Mouse (Mus musculus) cortical plate, adult 2 months (tissue): Measurements from ENCODE around the gene Lrrk1. TPM values are rescaled to one million over a fixed set of nuclear protein-coding genes. Genes with fewer than 3 reads are reported as not detected.

Experiments used
- H3K27ac ChIP-seq: fragments of 200-500 bp; 2 replicates; pipeline ENCODE4 v1.5.1; 2012; ENCODE audit warnings: low read length, control low read depth, inconsistent platforms; ENCODE audit not compliant: insufficient read depth
- H3K4me1 ChIP-seq: fragments of 200-500 bp; 2 replicates; pipeline ENCODE4 v1.6.1; 2011; ENCODE audit warnings: low read length; ENCODE audit not compliant: control insufficient read depth, insufficient read depth
- H3K4me3 ChIP-seq: fragments of 200-500 bp; 2 replicates; pipeline ENCODE4 v1.5.1; 2011; ENCODE audit warnings: mild to moderate bottlenecking, low read length, control low read depth; ENCODE audit not compliant: insufficient read depth
- CTCF ChIP-seq: fragments of 200-500 bp; IDR thresholded peaks from 2 replicates; pipeline ENCODE4 v1.5.1; 2011; ENCODE audit warnings: mild to moderate bottlenecking, control low read depth, low read length; ENCODE audit not compliant: insufficient read depth; ENCODE audit errors: extremely low read depth
- POLR2A ChIP-seq: fragments of 200-500 bp; IDR thresholded peaks from 2 replicates; pipeline ENCODE4 v1.6.1; 2011; ENCODE audit warnings: mild to moderate bottlenecking, low read length, control low read depth; ENCODE audit not compliant: insufficient read depth; ENCODE audit errors: extremely low read depth
- polyA plus RNA-seq: library from polyadenylated mRNA; depleted of rRNA; stranded (reverse); fragments of >200 nt; gene quantifications from 2 replicates; pipeline ENCODE4 v1.2.3, GENCODE M21; 2012

Gene Lrrk1
- polyA plus RNA-seq, 1 experiment: 3.5 TPM

DNA sequence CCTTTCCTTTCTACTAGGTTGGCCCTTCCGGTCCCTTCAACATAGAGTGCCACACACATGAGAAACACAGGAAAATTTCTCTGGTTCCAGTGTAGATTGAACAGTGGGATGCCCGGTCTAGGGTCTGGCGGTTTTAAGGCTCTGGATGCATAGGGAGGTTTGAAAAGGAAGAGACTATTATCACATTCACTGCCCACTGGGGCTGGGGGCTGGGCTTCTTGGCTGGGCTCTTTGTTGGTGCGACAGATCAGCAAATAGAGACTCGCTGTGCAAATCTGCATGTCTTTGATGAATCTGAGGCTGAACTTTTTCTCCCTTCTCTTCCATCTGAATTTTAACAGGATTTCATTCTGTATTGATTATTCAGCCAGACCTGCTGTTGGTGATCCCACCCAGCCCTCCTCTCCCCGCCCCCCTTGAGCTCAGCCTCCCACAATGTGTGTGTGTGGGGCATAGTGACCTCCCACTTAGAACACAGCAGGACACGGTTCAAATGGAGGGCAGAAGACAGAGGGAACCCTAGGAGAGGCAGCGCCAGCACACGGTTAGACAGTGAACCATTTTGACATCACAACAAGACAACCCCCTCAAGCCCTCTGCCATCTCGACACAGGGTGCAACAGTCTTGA is 105.1 kb downstream of the Lrrk1 start:
- no peaks in the 10 kb centered on the region for H3K4me1 ChIP-seq
- H3K4me3 ChIP-seq: no peak overlapping the region
- TF ChIP-seq POLR2A (no peak), CTCF (no peak)
- H3K27ac ChIP-seq: no peak overlapping the region

DNA sequence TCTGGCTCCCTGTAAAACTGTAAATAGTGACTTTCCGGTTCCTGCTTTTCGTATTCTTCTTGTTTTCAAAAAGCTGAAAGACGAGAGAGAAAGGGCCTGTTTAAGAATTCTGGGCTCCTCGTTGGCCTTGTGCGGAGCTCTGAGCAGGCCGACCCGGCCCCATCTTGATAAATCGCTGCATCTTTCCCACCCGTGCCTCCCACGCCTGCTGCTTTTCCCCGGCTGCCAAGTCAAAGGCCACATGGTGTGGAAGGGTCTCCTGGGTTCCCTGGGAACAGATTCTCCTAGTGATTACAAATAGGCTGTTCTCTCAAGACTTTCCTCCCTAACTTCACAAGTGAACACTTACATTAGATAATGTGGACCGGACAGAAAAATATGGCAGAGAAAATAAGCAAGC is 105.9 kb downstream of the Lrrk1 start:
- TF ChIP-seq CTCF (no peak), POLR2A (no peak)
- no peak overlapping the region for H3K27ac ChIP-seq
- H3K4me3 ChIP-seq: no peak overlapping the region
- no peaks in the 10 kb centered on the region for H3K4me1 ChIP-seq

DNA sequence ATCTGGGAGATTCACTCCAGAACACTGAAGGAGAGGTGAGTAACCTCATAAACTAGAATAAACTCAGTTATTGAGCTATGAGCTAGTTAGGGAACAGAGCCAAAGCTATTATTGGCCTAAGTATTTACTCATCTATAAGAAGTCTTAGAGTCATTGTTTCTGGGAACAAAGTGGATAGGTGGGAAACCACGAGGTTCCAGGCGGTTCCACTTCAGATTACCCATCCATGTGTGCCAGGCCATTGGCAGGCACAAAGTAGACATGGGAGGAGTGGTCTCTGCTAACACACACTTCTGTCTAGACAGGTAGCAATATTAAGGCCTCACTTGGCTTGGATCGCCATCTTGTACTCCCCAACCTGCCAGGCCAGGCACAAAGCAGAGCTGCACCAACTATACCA is 110.1 kb downstream of the Lrrk1 start:
- TF ChIP-seq CTCF (no peak), POLR2A (no peak)
- H3K4me1 ChIP-seq: no peaks in the 10 kb centered on the region
- H3K27ac ChIP-seq: no peak overlapping the region
- no peak overlapping the region for H3K4me3 ChIP-seq

DNA sequence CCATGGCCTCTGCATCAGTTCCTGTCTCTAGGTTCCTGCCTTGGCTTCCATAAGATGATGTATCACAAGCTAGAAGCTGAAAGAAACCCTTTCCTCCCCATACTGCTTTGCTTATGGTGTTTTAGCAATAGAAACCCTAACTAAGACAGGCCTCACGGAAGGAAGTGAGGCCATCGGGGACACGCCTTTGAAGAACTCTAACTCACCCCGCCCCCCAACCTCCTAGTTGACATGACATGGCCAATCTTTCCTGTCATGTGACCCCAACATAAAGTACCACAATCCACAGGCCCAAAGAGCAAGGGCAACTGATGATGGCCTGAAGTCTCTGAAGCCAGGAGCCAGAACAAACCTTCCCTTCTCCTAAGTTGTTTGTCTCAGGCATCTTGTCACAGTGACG is 114.7 kb downstream of the Lrrk1 start:
- H3K27ac ChIP-seq: no peak overlapping the region
- no peak overlapping the region for H3K4me3 ChIP-seq
- TF ChIP-seq POLR2A (no peak), CTCF (no peak)
- H3K4me1 ChIP-seq: no peaks in the 10 kb centered on the region

DNA sequence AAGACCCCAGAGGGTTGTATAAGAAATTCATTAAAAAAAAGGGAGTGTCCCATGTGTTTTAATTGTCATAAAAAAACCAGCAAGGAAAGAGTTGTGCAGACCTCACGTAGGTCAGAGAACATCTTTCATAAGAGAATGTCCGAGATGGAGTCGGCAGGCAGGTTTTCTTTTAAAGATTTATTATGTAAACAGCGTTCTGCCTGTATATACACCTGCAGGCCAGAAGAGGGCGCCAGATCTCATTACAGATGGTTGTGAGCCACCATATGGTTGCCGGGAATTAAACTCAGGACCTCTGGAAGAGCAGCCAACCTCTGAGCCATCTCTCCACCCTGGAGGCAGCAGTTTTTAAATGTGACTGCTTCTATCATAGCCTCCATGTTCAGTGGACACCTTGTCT is 116.9 kb downstream of the Lrrk1 start:
- H3K27ac ChIP-seq: no peak overlapping the region
- TF ChIP-seq CTCF (peak; percentile 12; the same call in 1 of the 2 replicates), POLR2A (no peak)

DNA sequence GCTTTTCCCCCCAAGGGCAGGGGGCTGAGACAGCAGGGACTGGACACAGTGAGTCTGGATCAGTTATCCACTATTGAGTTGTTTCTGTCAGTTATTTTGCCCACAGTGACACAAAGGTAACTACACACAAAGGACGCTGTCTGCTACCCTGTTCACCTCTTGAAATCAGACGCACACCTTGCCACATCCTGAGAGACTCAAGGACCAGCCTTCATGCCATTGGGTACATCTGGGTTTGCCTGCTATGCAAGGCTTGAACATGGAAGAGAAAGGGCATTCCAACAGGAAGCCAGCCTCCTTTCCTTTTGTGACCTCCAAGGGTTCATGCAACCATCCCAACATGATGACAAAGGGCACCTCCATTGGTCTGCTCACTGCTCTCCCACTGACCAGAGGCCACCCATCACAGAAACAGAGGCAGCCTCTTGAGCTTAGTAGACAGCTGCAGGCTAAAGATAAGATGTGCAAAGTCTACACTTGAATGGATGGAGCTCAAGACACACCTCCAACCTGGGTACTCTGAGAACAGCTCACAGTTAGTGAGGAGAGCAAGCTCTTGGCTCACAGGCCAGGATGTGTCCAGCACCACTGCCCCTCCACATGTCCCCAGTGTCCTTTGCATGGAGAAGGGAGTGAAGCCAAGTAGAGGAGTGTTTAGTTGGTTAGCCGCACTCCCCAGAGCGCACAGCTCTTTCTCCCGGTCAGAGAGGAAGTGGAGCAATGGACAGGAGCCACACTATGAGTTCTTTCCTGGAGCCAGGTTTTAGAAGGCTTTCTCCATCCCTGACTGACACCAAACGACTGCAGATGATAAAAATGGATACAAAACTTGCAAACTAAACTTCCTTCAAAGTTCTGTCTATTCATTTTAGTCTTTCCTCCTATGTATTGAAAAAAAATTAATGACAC is 121.0 kb downstream of the Lrrk1 start:
- Histone ChIP-seq H3K4me1 (no peaks in the 10 kb centered on the region), H3K27ac (no peak overlapping the region), H3K4me3 (no peak overlapping the region)
- TF ChIP-seq POLR2A (no peak), CTCF (no peak)

More for the DNA sequence above, 116.9 kb downstream of the Lrrk1 start:
- Histone ChIP-seq H3K4me3 (no peak overlapping the region), H3K4me1 (no peaks in the 10 kb centered on the region)

DNA sequence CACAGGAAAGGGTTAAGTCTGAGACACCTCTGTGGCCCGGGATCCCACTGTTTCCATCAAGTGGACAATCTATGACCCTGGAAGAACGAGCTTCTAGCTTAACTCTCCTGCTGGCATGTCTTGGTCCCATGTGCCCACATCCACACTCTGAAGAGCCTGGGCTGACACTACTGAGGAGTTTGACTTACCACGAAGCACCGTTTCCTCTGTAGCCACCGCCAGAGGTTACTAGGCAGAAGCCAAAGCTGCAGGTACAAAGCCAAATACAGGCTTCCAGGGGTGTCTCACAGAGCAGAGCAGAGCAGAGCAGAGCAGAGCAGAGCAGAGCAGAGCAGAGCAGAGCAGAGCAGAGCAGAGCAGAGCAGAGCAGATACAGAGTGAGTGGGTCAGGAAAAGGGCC is 124.7 kb downstream of the Lrrk1 start:
- no peak overlapping the region for H3K27ac ChIP-seq
- no peaks in the 10 kb centered on the region for H3K4me1 ChIP-seq
- TF ChIP-seq CTCF (no peak), POLR2A (no peak)
- H3K4me3 ChIP-seq: no peak overlapping the region

DNA sequence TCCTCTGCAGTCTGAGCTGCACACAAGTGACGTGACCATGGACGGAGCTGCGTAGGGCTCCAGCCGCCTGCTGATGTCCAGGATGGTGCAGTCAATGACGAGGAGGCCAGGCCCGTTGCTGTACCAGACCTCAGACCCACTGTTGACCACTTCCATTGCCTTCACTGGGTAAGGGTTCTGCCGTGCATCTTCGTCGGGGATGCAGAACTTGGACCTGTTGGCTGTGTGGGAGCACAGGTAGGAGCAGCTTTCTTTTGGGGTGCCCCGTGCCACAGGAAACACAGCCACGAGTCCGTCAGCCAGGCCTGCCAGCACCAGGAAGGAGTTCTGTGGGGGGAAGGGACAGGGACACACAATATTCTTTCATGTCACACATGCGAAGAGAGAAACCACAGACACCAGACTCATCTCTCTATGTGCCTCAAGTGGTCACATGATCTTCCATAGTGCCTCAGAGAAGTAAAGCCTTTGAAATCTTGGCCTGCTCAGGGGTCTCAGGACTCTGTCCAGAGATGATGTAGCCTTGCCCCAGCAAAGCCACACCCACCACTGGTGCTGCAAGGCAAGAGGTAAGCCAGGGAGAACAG is 125.5 kb downstream of the Lrrk1 start:
- Histone ChIP-seq H3K27ac (no peak overlapping the region), H3K4me1 (no peaks in the 10 kb centered on the region), H3K4me3 (no peak overlapping the region)
- TF ChIP-seq CTCF (no peak), POLR2A (no peak)

DNA sequence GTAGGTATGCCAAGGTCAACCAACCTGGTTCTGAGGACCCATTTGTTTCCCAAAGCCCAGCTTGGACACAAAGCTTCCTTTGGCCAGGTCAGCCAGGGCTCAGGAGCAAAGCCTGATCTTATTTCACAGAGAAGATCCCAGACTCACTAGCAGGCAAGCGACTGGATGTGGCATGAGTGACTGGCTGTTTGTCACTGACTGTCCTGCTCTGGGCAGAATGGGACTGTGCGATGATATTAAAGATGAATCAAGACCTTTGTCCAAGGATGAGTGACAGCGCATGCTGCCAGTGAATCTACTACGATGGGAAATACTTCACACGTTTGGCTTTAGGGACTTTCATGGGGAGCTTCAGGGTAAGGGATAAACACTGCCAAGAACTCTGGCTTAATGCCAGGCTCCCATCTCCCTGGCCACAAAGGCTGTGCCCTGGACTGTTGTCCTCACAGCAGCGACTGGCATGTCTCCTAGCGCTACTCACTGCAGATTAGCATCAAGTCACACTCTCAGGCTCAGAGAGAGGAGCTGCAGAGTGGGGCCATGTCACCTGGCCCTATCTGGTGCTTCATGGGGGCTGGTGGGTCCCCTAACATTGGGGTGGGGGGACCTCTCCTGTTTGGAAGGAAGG is 127.3 kb downstream of the Lrrk1 start:
- Histone ChIP-seq H3K27ac (no peak overlapping the region), H3K4me3 (no peak overlapping the region), H3K4me1 (no peaks in the 10 kb centered on the region)
- TF ChIP-seq POLR2A (no peak), CTCF (no peak)

DNA sequence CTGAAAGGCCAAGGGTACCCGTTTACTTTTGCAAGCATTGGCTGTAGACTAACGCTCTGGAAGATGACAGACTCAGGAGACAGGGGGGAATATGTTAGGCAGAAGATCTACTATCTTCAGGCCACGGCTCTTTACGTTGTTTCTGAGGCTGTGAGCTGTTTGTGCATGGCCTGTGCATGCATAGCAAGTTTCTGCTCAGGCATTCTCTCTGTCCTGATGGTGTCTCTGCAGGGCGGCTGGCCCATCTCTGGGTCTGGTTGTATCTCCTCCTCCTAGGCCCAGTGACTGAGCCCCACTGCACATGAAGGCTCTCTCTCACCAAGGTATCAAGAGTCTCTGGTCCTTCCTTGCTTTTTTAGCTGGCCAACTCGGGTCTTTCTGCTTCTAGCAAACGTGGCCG is 127.9 kb downstream of the Lrrk1 start:
- Histone ChIP-seq H3K4me1 (no peaks in the 10 kb centered on the region), H3K4me3 (no peak overlapping the region), H3K27ac (no peak overlapping the region)
- TF ChIP-seq CTCF: no peak
- no peak for TF ChIP-seq POLR2A
